In genomic region chr12:99838703-99839102, GRCm38 (mm10) we compare ENCODE assay signal across 10 mouse cellular contexts. TPM values are rescaled to one million over a fixed set of nuclear protein-coding genes. Genes with fewer than 3 reads are reported as not detected.
DNase-seq lines count a peak whose midpoint lies in the region; ATAC-seq and TF ChIP-seq lines count a peak whose summit lies in the region.
"Had no signal": no experiment of that assay in that cellular context is flagged by ENCODE, and none has a peak within 500 bp of the region (broad histone marks: within the 10 kb centered on the region; RNA-seq: fewer than 3 reads in every experiment).

No protein-coding gene starts in this region.

- H3K4me2 ChIP-seq in liver, postnatal 0 days (ENCODE audit: low read depth, low read length) = no peak overlapping the region
- no peak overlapping the region for H3K4me2 ChIP-seq in liver, embryonic 11.5 days
- no peak overlapping the region for H3K4me2 ChIP-seq in CH12.LX (ENCODE audit: insufficient read depth, low read depth, poor library complexity, severe bottlenecking)
- H3K4me2 ChIP-seq: heart, embryonic 15.5 days; limb, embryonic 15.5 days had no signal

- TF ChIP-seq RAD21 in CH12.LX (IDR thresholded peaks at IDR 0.05; ENCODE audit: low read depth, low read length) = peak; percentile 58

- TF ChIP-seq POLR2A in CH12.LX (IDR thresholded peaks at IDR 0.05; ENCODE audit: low read depth, low read length) = no peak

- peak; percentile 15; the same call in 1 of the 2 replicates for TF ChIP-seq CTCF in liver, postnatal 0 days (IDR thresholded peaks at IDR 0.05; ENCODE audit: low read depth)
- TF ChIP-seq CTCF in CH12.LX (conservative IDR thresholded peaks at IDR 0.05 in 1 of 2, IDR thresholded peaks at IDR 0.05 in 1 of 2; ENCODE audit: low read depth in 2 of 2, low read length in 2 of 2) = peak in 1 of 2 experiments; percentile 54; a peak in 2 of 4 replicates

- dilution Hi-C loops in CH12.LX (cut with MboI; ENCODE audit: extremely low pct_ligation_motif_present, extremely low pct_unique_long_range_greater_than_20kb, low sequenced_read_pairs) = no loop called here

- in situ Hi-C loops in CH12.LX (cut with MboI; ENCODE audit: low pct_ligation_motif_present, low pct_unique_long_range_greater_than_20kb, low sequenced_read_pairs) = no loop called here

- no peaks in the 10 kb centered on the region for H3K4me1 ChIP-seq in liver, postnatal 0 days (ENCODE audit: insufficient read depth)
- H3K4me1 ChIP-seq in liver, embryonic 11.5 days (replicated peaks; ENCODE audit: control insufficient read depth, insufficient read depth, low read length) = no peaks in the 10 kb centered on the region
- H3K4me1 ChIP-seq in CH12.LX (ENCODE audit: control insufficient read depth in 1 of 2, insufficient read depth in 2 of 2) = no peaks in the 10 kb centered on the region
- H3K4me1 ChIP-seq: heart, embryonic 15.5 days had no signal

- 86% methylated on average over 14 of the region's 14 CpGs for WGBS in liver, postnatal 0 days (ENCODE audit: insufficient replicate concordance)
- WGBS in liver, embryonic 11.5 days = 86% methylated on average over 14 of the region's 14 CpGs

- ATAC-seq in liver, postnatal 0 days = no peak
- ATAC-seq in liver, embryonic 11.5 days (replicated peaks; ENCODE audit: low FRiP score) = no peak
- ATAC-seq in megakaryocyte progenitor cell, adult 5-6 weeks (replicated peaks; ENCODE audit: poor library complexity) = peak; percentile 70
- ATAC-seq in megakaryocyte, adult 5-6 weeks (ENCODE audit: poor library complexity, severe bottlenecking) = no peak

- no peak for TF ChIP-seq EP300 in liver, postnatal 0 days (IDR thresholded peaks at IDR 0.05; ENCODE audit: low read depth)
- no peak for TF ChIP-seq EP300 in CH12.LX (IDR thresholded peaks at IDR 0.05; ENCODE audit: low read length)

- H3K9me3 ChIP-seq in liver, postnatal 0 days (ENCODE audit: low read length) = no peaks in the 10 kb centered on the region
- H3K9me3 ChIP-seq in liver, embryonic 11.5 days (ENCODE audit: control insufficient read depth, low read length) = no peaks in the 10 kb centered on the region
- H3K9me3 ChIP-seq in CH12.LX (replicated peaks; ENCODE audit: low read length) = no peaks in the 10 kb centered on the region
- H3K9me3 ChIP-seq: heart, embryonic 15.5 days; limb, embryonic 15.5 days had no signal

- no peaks in the 10 kb centered on the region for H3K36me3 ChIP-seq in liver, postnatal 0 days (replicated peaks; ENCODE audit: insufficient read depth, low read length)
- H3K36me3 ChIP-seq in liver, embryonic 11.5 days (ENCODE audit: control insufficient read depth, insufficient read depth, low read length) = no peaks in the 10 kb centered on the region
- H3K36me3 ChIP-seq in CH12.LX (replicated peaks in 1 of 2; ENCODE audit: control insufficient read depth in 1 of 2, insufficient read depth in 1 of 2, low read length in 1 of 2) = peaks cover 4 to 47% of the 10 kb centered on the region in 2 experiments
- H3K36me3 ChIP-seq: heart, embryonic 15.5 days; limb, embryonic 15.5 days had no signal

- H3K27me3 ChIP-seq in liver, postnatal 0 days (ENCODE audit: insufficient read depth, low read length) = no peaks in the 10 kb centered on the region
- H3K27me3 ChIP-seq in liver, embryonic 11.5 days (replicated peaks; ENCODE audit: control insufficient read depth, insufficient read depth, low read length) = no peaks in the 10 kb centered on the region
- no peaks in the 10 kb centered on the region for H3K27me3 ChIP-seq in CH12.LX (replicated peaks)
- H3K27me3 ChIP-seq: heart, embryonic 15.5 days; limb, embryonic 15.5 days had no signal

- H3K27ac ChIP-seq in liver, postnatal 0 days (ENCODE audit: low read depth) = no peak overlapping the region
- no peak overlapping the region for H3K27ac ChIP-seq in liver, embryonic 11.5 days (ENCODE audit: low read depth, low read length)
- no peak overlapping the region for H3K27ac ChIP-seq in CH12.LX (ENCODE audit: insufficient read depth, low read depth)
- H3K27ac ChIP-seq: heart, embryonic 15.5 days; limb, embryonic 15.5 days had no signal

- H3K9ac ChIP-seq in liver, postnatal 0 days (replicated peaks) = no peak overlapping the region
- H3K9ac ChIP-seq in liver, embryonic 11.5 days (ENCODE audit: low read depth, low read length) = no peak overlapping the region
- H3K9ac ChIP-seq in CH12.LX (ENCODE audit: insufficient read depth, low read depth) = no peak overlapping the region
- H3K9ac ChIP-seq: heart, embryonic 15.5 days; limb, embryonic 15.5 days had no signal

- H3K79me2 ChIP-seq in CH12.LX (replicated peaks; ENCODE audit: control insufficient read depth, extremely low read depth, insufficient read depth, poor library complexity, severe bottlenecking) = no peaks in the 10 kb centered on the region

- peak; percentile 24 for DNase-seq in gastrocnemius, adult 18-20 months (ENCODE audit: low spot score)
- no peak for DNase-seq in gastrocnemius, postnatal 14 days
- DNase-seq in liver, postnatal 0 days = no peak
- DNase-seq in liver, embryonic 11.5 days (ENCODE audit: low spot score) = no peak
- DNase-seq in CH12.LX (ENCODE audit: extremely low read depth) = peak; percentile 17
- no peak for DNase-seq in ovary, postnatal 14 days (ENCODE audit: low spot score)

- H3K4me3 ChIP-seq in liver, postnatal 0 days (ENCODE audit: low read depth, low read length) = no peak overlapping the region
- H3K4me3 ChIP-seq in liver, embryonic 11.5 days (ENCODE audit: low read depth, low read length) = no peak overlapping the region
- no peak overlapping the region for H3K4me3 ChIP-seq in CH12.LX (replicated peaks in 1 of 3; ENCODE audit: low read depth in 2 of 3, low read length in 2 of 3, poor library complexity in 1 of 3)
- H3K4me3 ChIP-seq: heart, embryonic 15.5 days; limb, embryonic 15.5 days had no signal

- intact Hi-C loops in gastrocnemius, postnatal 14 days (cut with DNase I; ENCODE audit: low total_unique reads) = loop anchor here (5.0 to 10.0 kb wide), 2 partner anchors 94 to 751 kb away; no protein-coding TSS in a partner anchor

TF ChIP-seq in CH12.LX, 34 proteins besides CTCF, POLR2A, EP300 and RAD21:
- TF ChIP-seq SMC3 (IDR thresholded peaks at IDR 0.05; ENCODE audit: low read depth, low read length) (peak; percentile 42), BHLHE40 (IDR thresholded peaks at IDR 0.05; ENCODE audit: low read depth, low read length) (no peak)

RNA-seq across cellular contexts. Expression of gene Efcab11, which starts 45.5 kb away (rescaled TPM):
- total RNA-seq in gastrocnemius, adult 18-20 months (2021) = not detected
- total RNA-seq in gastrocnemius, postnatal 14 days (2021) = under 1 TPM; 0.66 to 0.74 TPM
- polyA plus RNA-seq in liver, postnatal 0 days (2015; fragmentation: Nextera tagmentation; extraction: Ambion mirVana) = 3.3 and 4.5 TPM in 2 replicates
- 8.8 and 8.9 TPM in 2 replicates for polyA plus RNA-seq in liver, embryonic 11.5 days (2014; fragmentation: Nextera tagmentation; extraction: Ambion mirVana)
- total RNA-seq in CH12.LX (2012; rRNA removed) (6.6 and 7.9 TPM in 2 replicates), CH12.LX (2014; rRNA removed) (11.1 and 12.2 TPM in 2 replicates)
- polyA plus RNA-seq in CH12.LX (2012; ENCODE audit: insufficient read length, low read depth) = 6.6 and 8.0 TPM in 2 replicates
- 5.1 and 5.4 TPM in 2 replicates for total RNA-seq in megakaryocyte progenitor cell, adult 5-6 weeks (2015)
- 7.5 and 10.2 TPM in 2 replicates for total RNA-seq in megakaryocyte progenitor cell, adult 5-6 weeks (2017)
- total RNA-seq in megakaryocyte, adult 5-6 weeks (2015) = 5.4 and 7.0 TPM in 2 replicates
- total RNA-seq in megakaryocyte, adult 5-6 weeks (2017) = 12.8 and 17.3 TPM in 2 replicates

RNA-seq across cellular contexts. Expression of gene Tdp1, which starts 45.6 kb away (rescaled TPM):
- 1 to 10 TPM; 4.5 to 4.7 TPM for total RNA-seq in gastrocnemius, adult 18-20 months (2021)
- 1 to 10 TPM; 4.1 to 6.5 TPM for total RNA-seq in gastrocnemius, postnatal 14 days (2021)
- polyA plus RNA-seq in liver, postnatal 0 days (2015; fragmentation: Nextera tagmentation; extraction: Ambion mirVana) = 11.9 and 12.4 TPM in 2 replicates
- 64.8 and 72.6 TPM in 2 replicates for polyA plus RNA-seq in liver, embryonic 11.5 days (2014; fragmentation: Nextera tagmentation; extraction: Ambion mirVana)
- total RNA-seq in CH12.LX (2012; rRNA removed) (23.4 and 27.4 TPM in 2 replicates), CH12.LX (2014; rRNA removed) (16.1 and 16.9 TPM in 2 replicates)
- 48.3 and 53.7 TPM in 2 replicates for polyA plus RNA-seq in CH12.LX (2012; ENCODE audit: insufficient read length, low read depth)
- 33.1 and 37.8 TPM in 2 replicates for total RNA-seq in megakaryocyte progenitor cell, adult 5-6 weeks (2015)
- 13.1 and 21.4 TPM in 2 replicates for total RNA-seq in megakaryocyte progenitor cell, adult 5-6 weeks (2017)
- 25.6 and 30.3 TPM in 2 replicates for total RNA-seq in megakaryocyte, adult 5-6 weeks (2015)
- 11.9 and 13.5 TPM in 2 replicates for total RNA-seq in megakaryocyte, adult 5-6 weeks (2017)

Comparison
In these comparisons a context has a peak if more than half of its experiments do, and no peak if none do; other contexts are left out.
1. DNase-seq: peak in gastrocnemius, adult 18-20 months (single experiment) and CH12.LX (single experiment); none in gastrocnemius, postnatal 14 days (single experiment), liver, postnatal 0 days (single experiment), liver, embryonic 11.5 days (single experiment) and ovary, postnatal 14 days (single experiment).